Mouse (Mus musculus) ES-Bruce4 (cell line): Measurements from ENCODE around the gene Dlg4.

ENCODE experiments used
- CTCF ChIP-seq: IDR thresholded peaks from one replicate; pipeline ENCODE4 v1.8.1; 2011; ENCODE audit warnings: low read depth, low read length
- POLR2A ChIP-seq: IDR thresholded peaks from one replicate; pipeline ENCODE4 v1.8.1; 2011; ENCODE audit warnings: low read length; ENCODE audit not compliant: insufficient read depth

DNA sequence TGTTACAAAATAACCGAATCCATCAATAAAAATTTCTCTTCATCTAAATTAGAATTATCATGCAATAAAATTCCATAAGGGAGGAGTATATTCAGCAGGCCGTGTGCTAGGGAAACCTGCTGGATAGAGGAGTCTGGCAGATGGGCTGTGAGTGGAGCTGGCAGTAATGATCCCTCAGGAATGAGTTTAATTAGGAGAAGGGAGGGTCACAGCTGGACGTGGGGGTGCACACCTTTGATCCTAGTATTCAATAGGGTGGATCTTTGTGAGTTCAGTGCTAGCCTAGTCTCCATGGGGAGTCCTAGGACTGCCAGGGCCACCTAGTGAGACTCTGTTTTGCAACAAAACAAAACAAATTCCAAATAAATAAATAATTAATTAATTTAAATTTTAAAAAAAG is 51.5 kb downstream of the Dlg4 start:
- TF ChIP-seq CTCF (no peak), POLR2A (no peak)
